Mouse (Mus musculus): Measurements from ENCODE around the gene Otud7a. TPM values are rescaled to one million over a fixed set of nuclear protein-coding genes. Genes with fewer than 3 reads are reported as not detected.

The Otud7a gene
- polyA plus RNA-seq, 1 experiment from 2014 or later: 1.7 TPM

- no peak overlapping the region for H3K9ac ChIP-seq (ENCODE audit: low read length)
- no peak overlapping the region for H3K4me3 ChIP-seq (ENCODE audit: low read depth, low read length)
- H3K4me2 ChIP-seq (ENCODE audit: low read depth, low read length, severe bottlenecking): no peak overlapping the region
- no peak overlapping the region for H3K27ac ChIP-seq (ENCODE audit: low read depth, low read length)
- no peak for DNase-seq (ENCODE audit: low spot score)
- no peaks in the 10 kb centered on the region for H3K27me3 ChIP-seq (ENCODE audit: control insufficient read depth, insufficient read depth, low read length)
- no peak for ATAC-seq (replicated peaks; ENCODE audit: low FRiP score)
- WGBS: 94% methylated on average over 4 of the region's 4 CpGs
- no peaks in the 10 kb centered on the region for H3K36me3 ChIP-seq (ENCODE audit: control insufficient read depth, insufficient read depth, low read length)
- H3K4me1 ChIP-seq (replicated peaks; ENCODE audit: control insufficient read depth, insufficient read depth, low read length): no peaks in the 10 kb centered on the region
- H3K9me3 ChIP-seq (ENCODE audit: control insufficient read depth, low read length): no peaks in the 10 kb centered on the region
These were observed 242.5 kb downstream of the Otud7a start for GRCm38 (mm10) chr7:63687056-63687455.

DNA sequence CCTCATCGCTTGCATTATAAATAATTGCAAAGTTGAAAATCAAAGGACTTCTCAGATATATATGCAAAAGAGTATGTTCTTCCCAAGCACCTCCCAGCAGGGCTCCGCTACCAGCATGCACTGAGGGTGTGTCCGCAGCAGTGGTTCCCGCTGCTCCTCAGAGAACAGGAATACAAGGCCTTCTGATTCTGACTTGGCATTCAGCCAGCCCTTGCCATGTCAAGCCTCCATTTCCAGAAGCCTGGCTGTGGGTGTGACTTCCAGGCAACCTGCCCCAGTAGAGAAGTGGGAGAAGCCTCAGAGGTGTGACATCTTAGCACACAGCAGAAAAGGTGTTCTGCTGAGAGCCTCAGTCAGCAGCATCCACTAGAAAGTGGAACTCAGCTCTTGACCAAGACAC lies 253.4 kb downstream of the Otud7a start:
- 93% methylated on average over 4 of the region's 4 CpGs for WGBS
- no peak overlapping the region for H3K4me3 ChIP-seq (ENCODE audit: low read depth, low read length)
- DNase-seq (ENCODE audit: low spot score): no peak
- H3K9ac ChIP-seq (ENCODE audit: low read length): no peak overlapping the region
- H3K4me1 ChIP-seq (replicated peaks; ENCODE audit: control insufficient read depth, insufficient read depth, low read length): no peaks in the 10 kb centered on the region
- no peak overlapping the region for H3K27ac ChIP-seq (ENCODE audit: low read depth, low read length)
- H3K4me2 ChIP-seq (ENCODE audit: low read depth, low read length, severe bottlenecking): no peak overlapping the region
- H3K9me3 ChIP-seq (ENCODE audit: control insufficient read depth, low read length): no peaks in the 10 kb centered on the region
- H3K36me3 ChIP-seq (ENCODE audit: control insufficient read depth, insufficient read depth, low read length): no peaks in the 10 kb centered on the region
- H3K27me3 ChIP-seq (ENCODE audit: control insufficient read depth, insufficient read depth, low read length): no peaks in the 10 kb centered on the region
- ATAC-seq (replicated peaks; ENCODE audit: low FRiP score): no peak

DNA sequence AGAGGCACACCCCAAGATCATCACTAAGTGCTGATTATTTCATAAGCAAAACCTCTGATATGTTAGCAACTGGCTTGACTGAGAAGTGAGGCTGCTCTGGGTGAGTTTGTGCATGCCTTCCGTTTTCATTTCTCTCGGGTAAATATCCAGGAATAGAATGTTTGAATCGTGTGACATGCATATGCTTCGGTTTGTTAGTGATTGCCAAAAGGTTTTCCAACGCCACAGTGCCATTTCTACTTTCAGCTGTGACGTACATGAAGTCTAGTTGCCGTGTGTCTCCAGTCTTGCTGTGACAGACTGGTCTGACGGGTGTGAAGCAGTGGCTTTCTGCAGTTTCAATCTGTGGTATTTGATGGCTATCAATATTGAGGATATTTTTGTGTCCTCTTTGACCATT lies 273.4 kb downstream of the Otud7a start:
- ATAC-seq (replicated peaks; ENCODE audit: low FRiP score): no peak
- no peak for DNase-seq (ENCODE audit: low spot score)
- H3K27ac ChIP-seq (ENCODE audit: low read depth, low read length): no peak overlapping the region
- H3K9ac ChIP-seq (ENCODE audit: low read length): no peak overlapping the region
- no peaks in the 10 kb centered on the region for H3K27me3 ChIP-seq (ENCODE audit: control insufficient read depth, insufficient read depth, low read length)
- no peaks in the 10 kb centered on the region for H3K4me1 ChIP-seq (replicated peaks; ENCODE audit: control insufficient read depth, insufficient read depth, low read length)
- no peaks in the 10 kb centered on the region for H3K9me3 ChIP-seq (ENCODE audit: control insufficient read depth, low read length)
- H3K4me3 ChIP-seq (ENCODE audit: low read depth, low read length): no peak overlapping the region
- no peak overlapping the region for H3K4me2 ChIP-seq (ENCODE audit: low read depth, low read length, severe bottlenecking)
- no peaks in the 10 kb centered on the region for H3K36me3 ChIP-seq (ENCODE audit: control insufficient read depth, insufficient read depth, low read length)
- 86% methylated on average over 8 of the region's 8 CpGs for WGBS

DNA sequence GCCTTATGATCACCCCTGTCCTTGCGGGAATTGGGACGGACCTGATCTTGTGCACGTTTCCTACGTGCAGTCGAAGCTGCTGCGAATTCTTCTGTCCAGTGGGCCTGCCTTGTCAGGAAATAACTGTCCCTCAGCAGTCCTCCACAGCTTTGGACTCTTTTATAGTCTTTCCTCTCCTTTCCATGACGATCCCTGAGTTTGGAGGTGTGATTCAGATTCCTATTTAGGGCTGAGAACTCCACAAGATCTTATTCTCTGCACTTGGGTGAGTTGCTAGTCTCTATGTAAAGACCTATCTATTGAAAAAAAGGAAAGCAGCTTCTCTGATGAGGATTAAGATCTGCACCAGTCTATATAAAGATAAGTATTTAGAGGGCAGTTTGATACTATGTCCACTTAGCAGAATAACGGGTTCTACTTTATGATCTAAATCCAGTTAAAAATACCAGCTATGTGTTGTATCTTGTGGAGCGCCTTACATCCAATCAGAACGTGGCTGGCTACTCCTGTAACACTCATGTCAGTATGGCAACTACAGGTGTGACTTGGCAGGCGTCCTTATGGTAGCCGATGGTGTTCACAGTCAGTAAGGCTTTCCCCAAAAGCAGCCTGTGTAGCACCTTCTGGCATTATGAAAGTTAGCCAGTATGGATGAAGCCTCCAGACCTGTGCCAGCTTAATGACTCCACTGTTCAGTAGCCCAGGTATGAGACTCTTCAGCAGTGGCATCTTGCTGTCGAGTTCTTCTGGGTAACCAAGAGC lies 274.8 kb downstream of the Otud7a start:
- no peaks in the 10 kb centered on the region for H3K9me3 ChIP-seq (ENCODE audit: control insufficient read depth, low read length)
- no peaks in the 10 kb centered on the region for H3K36me3 ChIP-seq (ENCODE audit: control insufficient read depth, insufficient read depth, low read length)
- H3K4me1 ChIP-seq (replicated peaks; ENCODE audit: control insufficient read depth, insufficient read depth, low read length): no peaks in the 10 kb centered on the region
- no peak overlapping the region for H3K27ac ChIP-seq (ENCODE audit: low read depth, low read length)
- ATAC-seq (replicated peaks; ENCODE audit: low FRiP score): no peak
- no peak overlapping the region for H3K4me2 ChIP-seq (ENCODE audit: low read depth, low read length, severe bottlenecking)
- H3K4me3 ChIP-seq (ENCODE audit: low read depth, low read length): no peak overlapping the region
- WGBS: 90% methylated on average over 13 of the region's 13 CpGs
- no peak for DNase-seq (ENCODE audit: low spot score)
- no peaks in the 10 kb centered on the region for H3K27me3 ChIP-seq (ENCODE audit: control insufficient read depth, insufficient read depth, low read length)
- H3K9ac ChIP-seq (ENCODE audit: low read length): no peak overlapping the region

GRCm38 (mm10) chr7:63720682-63721081 lies 276.1 kb downstream of the Otud7a start:
- H3K9ac ChIP-seq (ENCODE audit: low read length): no peak overlapping the region
- no peaks in the 10 kb centered on the region for H3K27me3 ChIP-seq (ENCODE audit: control insufficient read depth, insufficient read depth, low read length)
- H3K27ac ChIP-seq (ENCODE audit: low read depth, low read length): no peak overlapping the region
- no peaks in the 10 kb centered on the region for H3K4me1 ChIP-seq (replicated peaks; ENCODE audit: control insufficient read depth, insufficient read depth, low read length)
- DNase-seq (ENCODE audit: low spot score): peak; percentile 2
- no peaks in the 10 kb centered on the region for H3K36me3 ChIP-seq (ENCODE audit: control insufficient read depth, insufficient read depth, low read length)
- no peak for ATAC-seq (replicated peaks; ENCODE audit: low FRiP score)
- 73% methylated on average over 2 of the region's 2 CpGs for WGBS
- no peak overlapping the region for H3K4me3 ChIP-seq (ENCODE audit: low read depth, low read length)
- H3K9me3 ChIP-seq (ENCODE audit: control insufficient read depth, low read length): no peaks in the 10 kb centered on the region
- no peak overlapping the region for H3K4me2 ChIP-seq (ENCODE audit: low read depth, low read length, severe bottlenecking)

DNA sequence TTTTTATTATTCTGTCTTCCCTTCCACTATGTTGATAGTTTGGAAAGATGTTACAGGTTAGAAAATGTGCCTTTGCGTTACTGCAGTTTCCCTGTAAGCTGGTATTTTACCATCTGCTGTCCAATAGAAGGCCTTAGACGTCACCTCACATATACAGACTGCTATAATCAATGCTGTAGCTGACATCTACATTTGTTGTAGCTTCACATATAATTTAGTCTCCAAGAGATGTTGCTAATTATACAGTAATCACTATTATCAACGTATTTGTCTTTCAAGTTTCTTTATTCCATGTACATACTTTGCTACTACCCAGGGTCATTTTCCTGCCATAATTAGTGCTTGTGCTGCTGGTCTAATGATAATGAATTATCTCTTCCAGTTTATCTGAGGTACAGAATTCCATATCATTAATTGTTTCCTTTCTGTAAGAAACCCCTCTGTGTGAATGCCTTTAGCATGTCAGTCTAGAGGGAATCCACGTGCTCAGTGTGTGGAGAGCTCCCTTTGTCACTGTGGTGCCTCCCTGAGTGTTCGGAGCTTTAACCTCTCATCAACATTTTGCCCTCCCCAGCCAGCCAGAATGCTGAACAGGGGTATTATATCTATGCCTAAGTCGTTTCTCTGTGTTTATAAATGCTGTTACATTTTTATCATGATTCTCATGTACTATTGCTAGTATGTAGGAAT lies 280.6 kb downstream of the Otud7a start:
- WGBS: 76% methylated on average over 6 of the region's 6 CpGs
- Histone ChIP-seq H3K27ac (ENCODE audit: low read depth, low read length) (no peak overlapping the region), H3K4me1 (replicated peaks; ENCODE audit: control insufficient read depth, insufficient read depth, low read length) (no peaks in the 10 kb centered on the region), H3K36me3 (ENCODE audit: control insufficient read depth, insufficient read depth, low read length) (no peaks in the 10 kb centered on the region), H3K4me3 (ENCODE audit: low read depth, low read length) (no peak overlapping the region), H3K4me2 (ENCODE audit: low read depth, low read length, severe bottlenecking) (no peak overlapping the region), H3K9ac (ENCODE audit: low read length) (no peak overlapping the region), H3K27me3 (ENCODE audit: control insufficient read depth, insufficient read depth, low read length) (no peaks in the 10 kb centered on the region), H3K9me3 (ENCODE audit: control insufficient read depth, low read length) (no peaks in the 10 kb centered on the region)
- ATAC-seq (replicated peaks; ENCODE audit: low FRiP score): no peak
- DNase-seq (ENCODE audit: low spot score): no peak

DNA sequence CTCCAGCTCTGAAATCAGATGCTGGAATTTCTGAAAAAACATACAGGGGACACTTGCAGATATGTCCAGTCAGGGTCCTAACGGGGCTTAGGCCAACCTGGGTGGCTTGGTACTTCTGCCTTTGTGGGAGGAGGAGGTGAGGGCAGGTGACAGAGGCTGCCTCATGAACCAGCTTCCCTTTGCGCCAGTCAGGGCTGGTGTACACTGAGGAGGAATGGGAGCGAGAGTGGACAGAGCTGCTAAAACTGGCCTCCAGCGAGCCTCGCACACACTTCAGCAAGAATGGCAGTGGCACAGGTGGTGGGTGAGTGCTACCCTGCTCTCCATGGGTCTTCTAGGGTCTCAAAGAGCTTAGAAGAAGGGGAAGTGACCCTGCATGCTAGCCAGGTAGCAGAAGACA lies 285.1 kb downstream of the Otud7a start:
- ATAC-seq (replicated peaks; ENCODE audit: low FRiP score) (no peak), DNase-seq (ENCODE audit: low spot score) (peak; percentile 30)
- Histone ChIP-seq H3K4me2 (ENCODE audit: low read depth, low read length, severe bottlenecking) (no peak overlapping the region), H3K9ac (ENCODE audit: low read length) (no peak overlapping the region), H3K4me3 (ENCODE audit: low read depth, low read length) (no peak overlapping the region), H3K27ac (ENCODE audit: low read depth, low read length) (no peak overlapping the region), H3K9me3 (ENCODE audit: control insufficient read depth, low read length) (no peaks in the 10 kb centered on the region), H3K4me1 (replicated peaks; ENCODE audit: control insufficient read depth, insufficient read depth, low read length) (no peaks in the 10 kb centered on the region), H3K36me3 (ENCODE audit: control insufficient read depth, insufficient read depth, low read length) (no peaks in the 10 kb centered on the region), H3K27me3 (ENCODE audit: control insufficient read depth, insufficient read depth, low read length) (no peaks in the 10 kb centered on the region)
- WGBS: 85% methylated on average over 5 of the region's 5 CpGs

GRCm38 (mm10) chr7:63730012-63730411 lies 285.5 kb downstream of the Otud7a start:
- Histone ChIP-seq H3K9ac (ENCODE audit: low read length) (no peak overlapping the region), H3K4me1 (replicated peaks; ENCODE audit: control insufficient read depth, insufficient read depth, low read length) (no peaks in the 10 kb centered on the region), H3K4me2 (ENCODE audit: low read depth, low read length, severe bottlenecking) (no peak overlapping the region), H3K27me3 (ENCODE audit: control insufficient read depth, insufficient read depth, low read length) (no peaks in the 10 kb centered on the region), H3K4me3 (ENCODE audit: low read depth, low read length) (no peak overlapping the region), H3K36me3 (ENCODE audit: control insufficient read depth, insufficient read depth, low read length) (no peaks in the 10 kb centered on the region), H3K9me3 (ENCODE audit: control insufficient read depth, low read length) (no peaks in the 10 kb centered on the region), H3K27ac (ENCODE audit: low read depth, low read length) (no peak overlapping the region)
- DNase-seq (ENCODE audit: low spot score) (peak; percentile 36), ATAC-seq (replicated peaks; ENCODE audit: low FRiP score) (no peak)

- Histone ChIP-seq H3K9me3 (ENCODE audit: control insufficient read depth, low read length) (no peaks in the 10 kb centered on the region), H3K36me3 (ENCODE audit: control insufficient read depth, insufficient read depth, low read length) (no peaks in the 10 kb centered on the region), H3K4me1 (replicated peaks; ENCODE audit: control insufficient read depth, insufficient read depth, low read length) (no peaks in the 10 kb centered on the region), H3K4me3 (ENCODE audit: low read depth, low read length) (no peak overlapping the region), H3K27ac (ENCODE audit: low read depth, low read length) (no peak overlapping the region), H3K9ac (ENCODE audit: low read length) (no peak overlapping the region), H3K27me3 (ENCODE audit: control insufficient read depth, insufficient read depth, low read length) (no peaks in the 10 kb centered on the region), H3K4me2 (ENCODE audit: low read depth, low read length, severe bottlenecking) (no peak overlapping the region)
- 64% methylated on average over 4 of the region's 4 CpGs for WGBS
- DNase-seq (ENCODE audit: low spot score): no peak
- ATAC-seq (replicated peaks; ENCODE audit: low FRiP score): no peak
These were observed 293.2 kb downstream of the Otud7a start for GRCm38 (mm10) chr7:63737725-63738124.
